21 mouse cellular contexts compared by ENCODE assay signal in genomic region chr1:121188895-121189294, GRCm38 (mm10).
DNase-seq lines count a peak whose midpoint lies in the region; ATAC-seq and TF ChIP-seq lines count a peak whose summit lies in the region.
"Had no signal": no experiment of that assay in that cellular context is flagged by ENCODE, and none has a peak within 500 bp of the region (broad histone marks: within the 10 kb centered on the region; RNA-seq: fewer than 3 reads in every experiment).

No protein-coding gene starts in this region.

- no peak overlapping the region for H3K4me3 ChIP-seq in forebrain, postnatal 0 days (ENCODE audit: low read depth, low read length)
- H3K4me3 ChIP-seq in forebrain, embryonic 16.5 days (replicated peaks; ENCODE audit: low read length) = no peak overlapping the region
- H3K4me3 ChIP-seq in lung, embryonic 14.5 days (ENCODE audit: low read depth, low read length) = no peak overlapping the region
- H3K4me3 ChIP-seq: forebrain, embryonic 13.5 days; heart, embryonic 15.5 days; liver, embryonic 15.5 days; midbrain, embryonic 10.5 days; neural tube, embryonic 13.5 days had no signal

- DNase-seq in forebrain, postnatal 0 days = no peak
- DNase-seq in lung, embryonic 14.5 days = no peak
- no peak for DNase-seq in lung, postnatal 10 days
- DNase-seq in ZHBTc4 (ENCODE audit: low read depth, low spot score) = peak; percentile 56
- no peak for DNase-seq in left cerebral cortex, postnatal 14 days (ENCODE audit: low spot score in 2 of 2)
- DNase-seq in cerebellum, adult 9-10 months = no peak
- DNase-seq in testis, postnatal 10 days (ENCODE audit: low spot score) = no peak
- DNase-seq: adrenal gland, postnatal 36 days; cerebellum, postnatal 36 days; heart, adult 18-20 months; kidney, adult 11 months; spleen, adult 18-20 months; thymus, adult 2 months had no signal

- no peak overlapping the region for H3K9ac ChIP-seq in forebrain, postnatal 0 days
- H3K9ac ChIP-seq in forebrain, embryonic 16.5 days (replicated peaks; ENCODE audit: low read depth, low read length) = no peak overlapping the region
- H3K9ac ChIP-seq in lung, embryonic 14.5 days = no peak overlapping the region
- H3K9ac ChIP-seq: forebrain, embryonic 13.5 days; heart, embryonic 15.5 days; liver, embryonic 15.5 days; neural tube, embryonic 13.5 days had no signal

- intact Hi-C loops in left cerebral cortex, postnatal 14 days (cut with DNase I) = no loop called here

- no peak overlapping the region for H3K27ac ChIP-seq in forebrain, postnatal 0 days (ENCODE audit: low read depth, low read length)
- no peak overlapping the region for H3K27ac ChIP-seq in forebrain, embryonic 16.5 days (ENCODE audit: low read length)
- no peak overlapping the region for H3K27ac ChIP-seq in lung, embryonic 14.5 days (ENCODE audit: low read depth)
- H3K27ac ChIP-seq: forebrain, embryonic 13.5 days; heart, embryonic 15.5 days; kidney, postnatal 0 days; liver, embryonic 15.5 days; midbrain, embryonic 10.5 days; neural tube, embryonic 13.5 days had no signal

- whole genome bisulfite sequencing in forebrain, postnatal 0 days = 55% methylated on average over 2 of the region's 2 CpGs
- 49% methylated on average over 2 of the region's 2 CpGs for WGBS in forebrain, embryonic 16.5 days
- WGBS in lung, embryonic 14.5 days = 35% methylated on average over 2 of the region's 2 CpGs

- no peaks in the 10 kb centered on the region for H3K36me3 ChIP-seq in forebrain, postnatal 0 days (ENCODE audit: insufficient read depth)
- H3K36me3 ChIP-seq in forebrain, embryonic 16.5 days (ENCODE audit: control insufficient read depth, insufficient read depth) = no peaks in the 10 kb centered on the region
- no peaks in the 10 kb centered on the region for H3K36me3 ChIP-seq in lung, embryonic 14.5 days (ENCODE audit: insufficient read depth)
- H3K36me3 ChIP-seq: heart, embryonic 15.5 days; liver, embryonic 15.5 days; midbrain, embryonic 10.5 days; neural tube, embryonic 13.5 days had no signal

- H3K27me3 ChIP-seq in forebrain, postnatal 0 days (ENCODE audit: insufficient read depth, low read length) = peaks cover 3% of the 10 kb centered on the region; the same call in 1 of the 2 replicates
- no peaks in the 10 kb centered on the region; the same call in 1 of the 2 replicates for H3K27me3 ChIP-seq in forebrain, embryonic 16.5 days (replicated peaks; ENCODE audit: control insufficient read depth, insufficient read depth, low read length)
- H3K27me3 ChIP-seq in lung, embryonic 14.5 days (ENCODE audit: insufficient read depth, low read length) = no peaks in the 10 kb centered on the region
- H3K27me3 ChIP-seq: heart, embryonic 15.5 days; liver, embryonic 15.5 days had no signal

- ATAC-seq in forebrain, postnatal 0 days = no peak
- ATAC-seq in forebrain, embryonic 16.5 days = no peak
- ATAC-seq in lung, embryonic 14.5 days (ENCODE audit: insufficient read depth) = no peak
- ATAC-seq: activated CD4-positive, CD25-positive, alpha-beta regulatory T cell, adult 4 months; forebrain, embryonic 13.5 days had no signal

- no peaks in the 10 kb centered on the region for H3K9me3 ChIP-seq in forebrain, postnatal 0 days (ENCODE audit: low read length)
- no peaks in the 10 kb centered on the region for H3K9me3 ChIP-seq in forebrain, embryonic 16.5 days (ENCODE audit: control insufficient read depth, low read length)
- no peaks in the 10 kb centered on the region for H3K9me3 ChIP-seq in lung, embryonic 14.5 days (ENCODE audit: low read depth, low read length)
- H3K9me3 ChIP-seq: forebrain, embryonic 13.5 days; heart, embryonic 15.5 days; liver, embryonic 15.5 days; midbrain, embryonic 10.5 days; neural tube, embryonic 13.5 days had no signal

- TF ChIP-seq CTCF in forebrain, postnatal 0 days (IDR thresholded peaks at IDR 0.05; ENCODE audit: low read depth) = peak; percentile 4; the same call in 1 of the 2 replicates
- TF ChIP-seq CTCF in lung, embryonic 14.5 days (IDR thresholded peaks at IDR 0.05; ENCODE audit: low read depth) = 0 out of 2 replicates have a peak, but pooled peaks have one; percentile 7

- H3K4me2 ChIP-seq in forebrain, postnatal 0 days (ENCODE audit: low read depth) = no peak overlapping the region
- no peak overlapping the region for H3K4me2 ChIP-seq in forebrain, embryonic 16.5 days (ENCODE audit: low read length)
- no peak overlapping the region for H3K4me2 ChIP-seq in lung, embryonic 14.5 days
- H3K4me2 ChIP-seq: forebrain, embryonic 13.5 days; heart, embryonic 15.5 days; liver, embryonic 15.5 days; neural tube, embryonic 13.5 days had no signal

- no peaks in the 10 kb centered on the region for H3K4me1 ChIP-seq in forebrain, postnatal 0 days (ENCODE audit: insufficient read depth)
- no peaks in the 10 kb centered on the region for H3K4me1 ChIP-seq in forebrain, embryonic 16.5 days (replicated peaks; ENCODE audit: control insufficient read depth, insufficient read depth, low read length)
- H3K4me1 ChIP-seq in lung, embryonic 14.5 days (ENCODE audit: insufficient read depth) = no peaks in the 10 kb centered on the region
- H3K4me1 ChIP-seq: forebrain, embryonic 13.5 days; heart, embryonic 15.5 days; liver, embryonic 15.5 days; midbrain, embryonic 10.5 days; neural tube, embryonic 13.5 days had no signal
